Mouse (Mus musculus): Measurements from ENCODE around the gene Ppp2r1a.

Gene Ppp2r1a

GRCm38 (mm10) chr17:20944985-20945891 lies at the start of gene Ppp2r1a:
Gene Ppp2r1a, plus strand, starts transcription at chr17:20945311.
- DNase-seq = peak; percentile 100

DNA sequence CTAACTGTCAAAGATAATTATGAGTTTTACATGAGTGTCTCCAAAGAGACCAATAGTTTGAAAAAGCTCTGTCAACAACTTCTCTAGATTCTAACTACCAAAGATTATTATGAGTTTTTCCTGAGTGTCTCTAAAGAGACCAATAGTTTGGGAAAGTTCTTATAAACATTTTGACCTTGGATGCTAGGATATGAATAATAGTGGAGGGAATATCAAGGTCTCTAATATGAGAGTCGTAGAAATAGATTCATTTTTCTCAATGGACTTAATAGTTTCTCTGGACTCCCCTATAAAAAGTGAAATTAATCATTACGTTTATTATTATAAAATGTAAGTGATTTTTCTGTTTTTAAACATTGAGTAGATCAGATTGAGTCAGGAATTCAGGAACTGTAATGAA lies 40.1 kb upstream of the Ppp2r1a start, which contains the start of gene Vmn1r231:
Vmn1r231 (minus strand) TSS at position 101 of the 400 bp plus-strand sequence.
- no peak for DNase-seq

DNA sequence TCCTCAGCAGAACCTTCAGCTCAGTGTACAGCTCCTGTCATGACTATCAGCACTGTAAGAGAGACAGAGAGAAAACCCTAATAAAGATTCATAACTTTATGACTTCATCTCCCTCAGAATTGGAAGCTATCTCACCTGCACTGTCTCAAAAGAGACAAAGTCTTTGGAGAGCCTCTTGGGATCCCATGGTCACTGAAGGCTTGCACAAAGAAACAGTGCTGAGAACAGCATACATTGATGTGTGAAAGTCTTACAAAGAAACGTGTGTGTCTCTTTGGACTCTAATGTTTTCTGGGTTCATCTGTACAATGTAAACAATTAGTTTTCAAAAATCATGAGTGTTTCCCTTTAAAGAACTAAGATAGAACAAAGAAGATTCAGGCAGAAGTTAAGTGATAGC lies 25.5 kb upstream of the Ppp2r1a start, which contains the start of gene Vmn1r232:
Vmn1r232 (minus strand) TSS at position 101 of the 400 bp plus-strand sequence.
- DNase-seq = no peak

DNA sequence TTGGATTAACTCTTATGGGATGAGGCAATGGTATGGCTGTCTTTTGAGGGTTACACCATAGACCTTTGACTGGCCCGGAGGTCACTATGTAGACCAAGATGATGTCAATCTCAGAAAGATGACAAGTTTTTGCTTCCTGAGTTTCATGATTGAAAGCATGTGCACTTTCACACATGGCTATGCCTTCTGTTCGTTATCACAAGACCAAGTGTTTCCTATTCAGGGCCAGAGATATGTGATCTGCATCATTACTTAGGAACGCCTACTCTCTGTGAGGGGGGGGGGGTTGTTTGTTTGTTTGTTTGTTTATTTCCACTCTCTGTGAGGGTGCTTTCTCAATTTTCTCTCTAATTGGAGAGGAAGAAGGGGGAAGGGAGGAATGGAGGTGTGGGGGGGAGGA lies 885 bp upstream of the Ppp2r1a start:
- peak; percentile 30 for DNase-seq

DNA sequence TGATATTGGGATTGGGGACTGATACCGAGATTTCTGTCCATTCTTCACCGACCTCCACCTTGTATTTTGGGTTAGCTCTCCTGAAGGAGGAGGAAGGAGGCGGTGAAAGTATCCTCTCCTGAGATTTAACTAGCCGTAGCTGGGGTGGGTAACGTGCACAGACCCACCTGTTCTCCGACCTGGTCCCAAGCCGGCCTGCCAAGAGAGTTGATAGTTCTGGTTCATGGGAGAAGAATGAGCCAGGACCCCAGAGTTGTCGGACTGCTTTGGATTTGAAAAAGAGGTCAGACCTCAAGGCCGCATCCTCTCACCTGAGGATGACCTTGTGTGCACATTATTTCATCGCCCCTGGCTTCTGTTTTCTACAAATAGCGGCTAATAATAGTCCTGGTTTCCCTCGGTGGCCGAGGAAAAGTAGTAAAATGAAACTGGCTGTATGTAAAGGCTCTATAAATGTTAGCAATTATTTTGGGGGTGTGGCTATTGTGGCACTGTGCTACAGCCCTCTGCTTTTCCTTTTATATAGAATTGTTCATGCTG lies 985 bp downstream of the Ppp2r1a start:
- DNase-seq = peak; percentile 65

DNA sequence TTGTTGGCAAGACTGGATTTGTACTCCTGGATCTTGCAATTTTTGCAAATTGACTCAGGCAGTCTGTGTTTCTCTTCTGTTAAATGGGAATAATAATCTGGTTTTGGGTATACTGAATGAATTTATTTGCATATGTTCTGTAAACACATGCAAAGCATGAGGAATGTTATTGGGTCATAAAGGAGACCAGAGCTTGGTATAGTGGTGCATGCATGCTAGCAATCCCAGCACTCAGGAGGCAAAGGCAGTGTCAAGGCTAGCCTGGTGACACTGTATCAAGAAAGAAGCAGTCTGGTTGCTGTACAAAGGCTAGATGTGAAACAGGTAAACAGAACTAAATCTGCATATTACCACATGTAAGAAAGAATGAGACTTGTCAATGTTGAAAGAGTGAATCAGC lies 1.5 kb downstream of the Ppp2r1a start:
- DNase-seq = no peak

GRCm38 (mm10) chr17:20960386-20960785 lies 15.3 kb downstream of the Ppp2r1a start:
- DNase-seq = no peak

- DNase-seq = no peak
These were observed 20.3 kb downstream of the Ppp2r1a start for GRCm38 (mm10) chr17:20965421-20965820.

DNA sequence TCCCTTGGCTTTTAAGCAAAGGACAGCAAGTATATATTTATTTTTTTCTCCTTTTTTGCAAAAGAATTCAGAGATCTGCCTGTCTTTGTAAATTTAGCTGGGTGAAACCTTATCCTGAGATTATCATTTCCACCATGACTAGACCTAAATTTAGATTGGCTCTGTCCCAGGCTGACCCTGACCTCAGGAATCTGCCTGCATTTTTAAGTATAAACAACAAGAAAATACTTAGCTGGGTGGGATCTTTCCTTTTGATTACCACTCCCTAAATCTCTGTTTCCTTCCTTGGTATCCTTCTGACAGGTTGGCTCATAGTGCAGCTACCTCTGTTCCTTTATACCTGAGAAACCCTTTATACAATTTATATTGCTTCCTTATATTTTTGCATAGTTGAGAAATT lies 21.6 kb downstream of the Ppp2r1a start:
- DNase-seq = no peak

DNA sequence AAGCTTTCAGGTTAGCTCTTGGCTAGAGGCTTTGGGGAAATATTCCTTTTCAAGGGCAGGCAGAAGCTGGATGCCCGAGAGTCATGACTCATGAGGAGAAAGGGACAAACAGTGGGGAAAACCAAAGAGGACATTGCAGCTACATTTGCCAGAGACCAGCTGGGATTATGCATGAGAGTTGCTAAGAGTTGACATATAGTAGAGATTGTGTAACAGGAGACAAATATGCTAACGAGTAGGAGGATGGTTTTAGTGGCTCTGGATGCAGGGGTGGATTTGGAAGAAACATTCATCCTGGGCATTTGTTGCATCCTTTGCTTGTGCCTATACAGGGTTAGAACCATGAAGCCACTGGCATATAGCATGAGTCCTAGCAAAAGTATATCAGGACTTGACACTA lies 48.6 kb downstream of the Ppp2r1a start:
- no peak for DNase-seq

GRCm38 (mm10) chr17:20996364-20996763 lies 51.3 kb downstream of the Ppp2r1a start, which contains the start of gene Vmn1r233:
Gene Vmn1r233, minus strand, starts transcription at chr17:20996464.
- no peak for DNase-seq

DNA sequence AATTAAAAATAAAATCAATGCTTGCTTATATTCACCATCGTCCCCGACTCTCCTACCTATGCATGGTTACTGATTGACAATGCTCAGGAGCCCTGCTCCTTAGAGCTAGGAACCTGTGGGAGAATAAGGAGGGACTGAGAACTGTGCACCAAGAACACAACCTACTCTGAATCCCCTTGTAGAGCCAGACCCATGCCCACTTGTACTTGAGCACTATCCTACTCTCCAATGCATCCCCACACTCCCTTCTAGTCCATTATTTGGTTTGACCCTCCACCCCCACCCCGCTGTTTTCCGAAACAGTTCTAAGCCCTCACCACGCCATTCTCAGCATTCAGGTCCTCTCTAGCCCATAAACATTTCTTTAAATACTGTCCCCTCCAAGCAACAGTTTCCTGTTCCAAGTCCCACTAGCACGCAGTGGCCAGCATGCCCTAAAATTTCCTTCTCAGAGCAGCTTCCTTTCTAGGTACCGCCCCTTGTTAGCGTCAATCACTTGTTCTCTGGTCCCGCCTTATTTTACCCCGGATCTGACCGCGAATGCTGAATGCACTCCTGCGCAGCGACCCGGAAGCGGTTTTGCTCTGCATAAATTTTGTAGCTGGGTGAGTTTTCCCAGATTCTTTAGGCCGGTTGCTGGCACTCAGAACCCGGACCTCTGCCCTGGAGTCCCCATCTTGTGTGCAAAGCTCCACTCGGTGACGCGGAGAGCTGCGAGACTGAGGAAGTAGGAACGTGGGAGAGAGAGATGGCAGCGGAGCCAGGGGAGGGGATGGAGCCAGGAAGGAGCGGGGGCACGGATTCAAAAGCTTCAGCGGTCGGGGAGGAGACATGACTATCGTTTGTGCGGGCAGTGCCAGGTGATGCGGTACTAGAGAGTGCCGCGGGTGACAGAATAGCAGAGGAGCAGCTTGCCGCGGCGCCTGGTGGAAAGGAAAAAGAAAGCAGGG lies 63.5 kb downstream of the Ppp2r1a start, which contains the start of gene Zfp160:
Zfp160 (plus strand) TSS at position 522 of the 950 bp plus-strand sequence.
- peak; percentile 89 for DNase-seq

GRCm38 (mm10) chr17:21009726-21010125 lies 64.6 kb downstream of the Ppp2r1a start:
- peak; percentile 17 for DNase-seq

Data from cerebellum, adult 9-11 months (tissue).